Mouse (Mus musculus) myocyte (in vitro differentiated cells): ENCODE results near the gene Wdr38. TPM values are rescaled to one million over a fixed set of nuclear protein-coding genes. Genes with fewer than 3 reads are reported as not detected.
A peak's percentile ranks its signal among the peaks of the same experiment; 100 is the strongest.

ENCODE experiments used
- H3K27me3 ChIP-seq: one replicate; pipeline ENCODE4 v1.6.1; 2011; ENCODE audit not compliant: control insufficient read depth, insufficient read depth, insufficient read length
- H3K36me3 ChIP-seq: one replicate; pipeline ENCODE4 v1.6.1; 2011; ENCODE audit not compliant: control insufficient read depth, insufficient read depth
- H3K4me2 ChIP-seq: one replicate; pipeline ENCODE4 v1.6.1; 2011; ENCODE audit warnings: low read depth, control low read depth
- H3K4me3 ChIP-seq: one replicate; pipeline ENCODE4 v1.5.1; 2011; ENCODE audit warnings: mild to moderate bottlenecking, control low read depth, moderate library complexity
- H3K79me2 ChIP-seq: one replicate; pipeline ENCODE4 v1.6.1; 2011; ENCODE audit not compliant: control insufficient read depth, insufficient read depth
- H3ac ChIP-seq: one replicate; pipeline ENCODE4 v1.6.1; 2011; ENCODE audit not compliant: control insufficient read depth, insufficient read length
- CEBPB ChIP-seq: IDR thresholded peaks from 2 replicates; pipeline ENCODE4 v1.6.1; 2011; ENCODE audit warnings: mild to moderate bottlenecking, moderate library complexity; ENCODE audit not compliant: poor library complexity, insufficient read depth, severe bottlenecking
- E2F4 ChIP-seq: IDR thresholded peaks from one replicate; pipeline ENCODE4 v1.6.1; 2011; ENCODE audit warnings: mild to moderate bottlenecking, control low read depth, moderate library complexity; ENCODE audit not compliant: insufficient read depth
- MAX ChIP-seq: IDR thresholded peaks from one replicate; pipeline ENCODE4 v1.6.1; 2011; ENCODE audit warnings: low read depth, mild to moderate bottlenecking, control low read depth
- MYOD1 ChIP-seq, 3 experiments: IDR thresholded peaks; one replicate each; pipeline ENCODE4 v1.6.1; 2011; ENCODE audit warnings: control low read depth in 2 of 3, low read depth in 2 of 3, mild to moderate bottlenecking in 2 of 3, moderate library complexity in 1 of 3; ENCODE audit not compliant: insufficient read length in 2 of 3, control insufficient read depth in 1 of 3
- MYOG ChIP-seq, 3 experiments: IDR thresholded peaks; one replicate each; pipeline ENCODE4 v1.6.1; 2011; ENCODE audit warnings: control low read depth in 2 of 3, low read depth in 2 of 3, mild to moderate bottlenecking in 2 of 3; ENCODE audit not compliant: insufficient read length in 2 of 3, control insufficient read depth in 1 of 3, insufficient read depth in 1 of 3
- POLR2A ChIP-seq: IDR thresholded peaks from one replicate; pipeline ENCODE4 v1.6.1; 2011; ENCODE audit warnings: low read depth, mild to moderate bottlenecking, control low read depth, moderate library complexity; ENCODE audit not compliant: insufficient read length
- POLR2AphosphoS2 ChIP-seq: IDR thresholded peaks from one replicate; pipeline ENCODE4 v1.6.1; 2011; ENCODE audit warnings: low read depth, control low read depth; ENCODE audit not compliant: insufficient read length
- REST ChIP-seq: IDR thresholded peaks from one replicate; pipeline ENCODE4 v1.6.1; 2011; ENCODE audit warnings: mild to moderate bottlenecking, control low read depth, moderate library complexity; ENCODE audit not compliant: insufficient read depth, insufficient read length
- SRF ChIP-seq: IDR thresholded peaks from one replicate; pipeline ENCODE4 v1.6.1; 2011; ENCODE audit warnings: low read depth; ENCODE audit not compliant: control insufficient read depth, insufficient read length
- TCF12 ChIP-seq: IDR thresholded peaks from one replicate; pipeline ENCODE4 v1.6.1; 2011; ENCODE audit warnings: mild to moderate bottlenecking, control low read depth; ENCODE audit not compliant: poor library complexity, insufficient read depth, severe bottlenecking
- TCF3 ChIP-seq: IDR thresholded peaks from one replicate; pipeline ENCODE4 v1.6.1; 2011; ENCODE audit warnings: low read depth, control low read depth; ENCODE audit not compliant: insufficient read length
- USF1 ChIP-seq: IDR thresholded peaks from one replicate; pipeline ENCODE4 v1.6.1; 2011; ENCODE audit warnings: low read depth, mild to moderate bottlenecking, control low read depth, moderate library complexity
- polyA plus RNA-seq: library from polyadenylated mRNA; unstranded; fragments of >200 nt; fragmentation: generic; extraction: Trizol; gene quantifications from one replicate; pipeline ENCODE4 v1.2.1, GENCODE M21; 2012; ENCODE audit warnings: missing spikeins

Wdr38 gene
- polyA plus RNA-seq, 1 experiment = 0.66 TPM

- no peak for TF ChIP-seq REST
- TF ChIP-seq MYOG (IDR thresholded peaks at IDR 0.05; ENCODE audit: control insufficient read depth in 1 of 3, insufficient read depth in 1 of 3, insufficient read length in 2 of 3, low read depth in 2 of 3) = peak in 1 of 3 experiments; percentile 15
- Histone ChIP-seq H3K79me2 (no peaks in the 10 kb centered on the region), H3K4me2 (no peak overlapping the region), H3K27me3 (no peaks in the 10 kb centered on the region), H3K36me3 (no peaks in the 10 kb centered on the region), H3K4me3 (no peak overlapping the region), H3ac (no peak overlapping the region)
These were observed 39.5 kb upstream of the Wdr38 start for GRCm38 (mm10) chr2:38957671-38958223.

GRCm38 (mm10) chr2:38964198-38964597, 33.1 kb upstream of the Wdr38 start:
- Histone ChIP-seq H3K27me3 (no peaks in the 10 kb centered on the region), H3K36me3 (no peaks in the 10 kb centered on the region), H3K4me2 (no peak overlapping the region), H3ac (no peak overlapping the region), H3K4me3 (no peak overlapping the region), H3K79me2 (no peaks in the 10 kb centered on the region)
- TF ChIP-seq MYOG (IDR thresholded peaks at IDR 0.05; ENCODE audit: control insufficient read depth in 1 of 3, insufficient read depth in 1 of 3, insufficient read length in 2 of 3, low read depth in 2 of 3) (no peak), SRF (no peak), USF1 (no peak), MYOD1 (IDR thresholded peaks at IDR 0.05; ENCODE audit: control insufficient read depth in 1 of 3, insufficient read length in 2 of 3, low read depth in 2 of 3) (no peak), CEBPB (no peak), POLR2AphosphoS2 (no peak), POLR2A (no peak), E2F4 (no peak), TCF12 (no peak), MAX (no peak), REST (no peak), TCF3 (no peak)

- no peak for TF ChIP-seq MYOD1 (IDR thresholded peaks at IDR 0.05; ENCODE audit: control insufficient read depth in 1 of 3, insufficient read length in 2 of 3, low read depth in 2 of 3)
- no peak for TF ChIP-seq USF1
- TF ChIP-seq POLR2AphosphoS2 = no peak
- no peak for TF ChIP-seq MYOG (IDR thresholded peaks at IDR 0.05; ENCODE audit: control insufficient read depth in 1 of 3, insufficient read depth in 1 of 3, insufficient read length in 2 of 3, low read depth in 2 of 3)
- no peak for TF ChIP-seq E2F4
- TF ChIP-seq CEBPB = no peak
- TF ChIP-seq MAX = no peak
- no peak overlapping the region for H3ac ChIP-seq
- H3K4me2 ChIP-seq = no peak overlapping the region
- no peaks in the 10 kb centered on the region for H3K79me2 ChIP-seq
- no peak overlapping the region for H3K4me3 ChIP-seq
- no peaks in the 10 kb centered on the region for H3K36me3 ChIP-seq
- no peaks in the 10 kb centered on the region for H3K27me3 ChIP-seq
These were observed 27.6 kb upstream of the Wdr38 start for GRCm38 (mm10) chr2:38969650-38970049.

- Histone ChIP-seq H3K79me2 (no peaks in the 10 kb centered on the region), H3ac (no peak overlapping the region), H3K27me3 (no peaks in the 10 kb centered on the region), H3K4me3 (no peak overlapping the region), H3K4me2 (no peak overlapping the region), H3K36me3 (no peaks in the 10 kb centered on the region)
- TF ChIP-seq TCF12 (no peak), TCF3 (no peak), MYOG (IDR thresholded peaks at IDR 0.05; ENCODE audit: control insufficient read depth in 1 of 3, insufficient read depth in 1 of 3, insufficient read length in 2 of 3, low read depth in 2 of 3) (no peak), POLR2AphosphoS2 (no peak), E2F4 (no peak), REST (no peak), POLR2A (no peak), MAX (no peak), SRF (no peak), USF1 (no peak), CEBPB (no peak), MYOD1 (IDR thresholded peaks at IDR 0.05; ENCODE audit: control insufficient read depth in 1 of 3, insufficient read length in 2 of 3, low read depth in 2 of 3) (no peak)
These were observed 27.2 kb upstream of the Wdr38 start for GRCm38 (mm10) chr2:38970057-38970456.

DNA sequence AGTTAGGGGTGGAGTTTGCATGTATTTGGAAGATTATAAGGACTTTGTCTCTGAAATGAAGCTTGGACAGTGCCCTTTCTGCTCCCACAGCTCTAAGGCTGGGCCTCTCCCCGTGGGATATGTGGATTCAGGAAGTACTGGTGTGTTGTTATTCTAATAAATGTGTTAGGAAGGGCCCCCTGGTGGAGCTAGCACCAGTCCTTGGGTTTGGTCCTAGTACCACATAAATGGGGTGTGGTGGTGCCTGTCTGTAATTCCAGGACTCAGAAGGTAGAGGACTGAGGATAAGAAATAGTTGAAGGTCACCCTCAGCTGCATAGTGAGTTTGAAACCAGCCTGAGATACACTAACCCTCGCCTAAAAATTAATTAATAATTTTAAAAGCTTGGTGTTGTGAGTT, 24.1 kb upstream of the Wdr38 start:
- H3ac ChIP-seq = no peak overlapping the region
- TF ChIP-seq MYOD1 (IDR thresholded peaks at IDR 0.05; ENCODE audit: control insufficient read depth in 1 of 3, insufficient read length in 2 of 3, low read depth in 2 of 3) (no peak), USF1 (no peak), CEBPB (no peak), MYOG (IDR thresholded peaks at IDR 0.05; ENCODE audit: control insufficient read depth in 1 of 3, insufficient read depth in 1 of 3, insufficient read length in 2 of 3, low read depth in 2 of 3) (no peak), POLR2A (no peak), SRF (no peak), TCF3 (no peak), REST (no peak), POLR2AphosphoS2 (no peak), MAX (no peak), E2F4 (no peak), TCF12 (no peak)

More for the DNA sequence above, 24.1 kb upstream of the Wdr38 start:
- Histone ChIP-seq H3K79me2 (no peaks in the 10 kb centered on the region), H3K4me3 (no peak overlapping the region), H3K27me3 (no peaks in the 10 kb centered on the region), H3K36me3 (no peaks in the 10 kb centered on the region), H3K4me2 (peak overlapping the region; percentile 52)
